Mouse (Mus musculus): ENCODE results near the gene Atat1.

The Atat1 gene

DNA sequence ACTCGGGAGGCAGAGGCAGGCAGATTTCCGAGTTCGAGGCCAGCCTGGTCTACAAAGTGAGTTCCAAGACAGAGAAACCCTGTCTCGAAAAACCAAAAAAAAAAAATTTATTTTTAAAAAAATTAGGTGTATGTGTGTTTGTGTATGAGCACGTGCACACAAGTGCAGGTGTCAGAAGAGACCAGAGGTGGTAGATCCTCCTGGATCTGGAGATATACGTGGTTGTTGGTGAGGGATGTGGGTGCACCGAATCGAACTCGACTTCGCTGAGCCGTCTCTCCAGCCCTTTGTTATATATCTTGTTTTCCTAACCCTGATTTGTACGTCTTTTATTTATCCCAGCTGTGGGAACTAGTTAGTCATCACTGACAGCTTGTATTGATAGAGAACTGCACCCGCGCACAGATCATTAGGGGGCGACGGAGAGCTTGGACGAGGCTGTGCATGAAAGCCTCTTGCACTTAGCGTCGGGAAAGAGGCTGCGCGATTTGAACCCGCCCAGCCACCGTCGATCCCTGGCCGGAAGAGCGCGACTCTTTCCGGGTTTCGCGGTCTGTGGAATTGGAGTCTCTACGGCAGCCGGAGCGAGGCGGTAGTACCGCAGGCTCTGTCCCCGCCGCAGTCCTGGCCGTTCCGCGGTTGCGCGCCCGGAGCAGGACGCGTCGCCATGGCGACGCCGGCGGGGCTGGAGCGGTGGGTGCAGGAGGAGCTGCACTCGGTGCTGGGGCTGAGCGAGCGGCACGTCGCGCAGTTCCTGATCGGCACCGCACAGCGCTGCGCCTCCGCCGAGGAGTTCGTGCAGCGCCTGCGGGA, 30.4 kb downstream of the Atat1 start, which contains the start of gene Dhx16:
Gene Dhx16 (plus strand): TSS at position 575 of the 813 bp plus-strand sequence.
- in situ Hi-C loops (cut with MboI, MseI) = no loop called here

GRCm38 (mm10) chr17:35874721-35875120, 35.2 kb downstream of the Atat1 start:
- in situ Hi-C loops (cut with MboI, MseI) = loop anchor here (5.0 kb wide), 1 partner anchor 37 kb away; the partner anchor contains the start of gene Tubb5

- in situ Hi-C loops (cut with MboI, MseI) = loop anchor here (5.0 kb wide), 1 partner anchor 37 kb away; the partner anchor contains the start of gene Tubb5
Observed at GRCm38 (mm10) chr17:35873774-35874519, 35.9 kb downstream of the Atat1 start.

DNA sequence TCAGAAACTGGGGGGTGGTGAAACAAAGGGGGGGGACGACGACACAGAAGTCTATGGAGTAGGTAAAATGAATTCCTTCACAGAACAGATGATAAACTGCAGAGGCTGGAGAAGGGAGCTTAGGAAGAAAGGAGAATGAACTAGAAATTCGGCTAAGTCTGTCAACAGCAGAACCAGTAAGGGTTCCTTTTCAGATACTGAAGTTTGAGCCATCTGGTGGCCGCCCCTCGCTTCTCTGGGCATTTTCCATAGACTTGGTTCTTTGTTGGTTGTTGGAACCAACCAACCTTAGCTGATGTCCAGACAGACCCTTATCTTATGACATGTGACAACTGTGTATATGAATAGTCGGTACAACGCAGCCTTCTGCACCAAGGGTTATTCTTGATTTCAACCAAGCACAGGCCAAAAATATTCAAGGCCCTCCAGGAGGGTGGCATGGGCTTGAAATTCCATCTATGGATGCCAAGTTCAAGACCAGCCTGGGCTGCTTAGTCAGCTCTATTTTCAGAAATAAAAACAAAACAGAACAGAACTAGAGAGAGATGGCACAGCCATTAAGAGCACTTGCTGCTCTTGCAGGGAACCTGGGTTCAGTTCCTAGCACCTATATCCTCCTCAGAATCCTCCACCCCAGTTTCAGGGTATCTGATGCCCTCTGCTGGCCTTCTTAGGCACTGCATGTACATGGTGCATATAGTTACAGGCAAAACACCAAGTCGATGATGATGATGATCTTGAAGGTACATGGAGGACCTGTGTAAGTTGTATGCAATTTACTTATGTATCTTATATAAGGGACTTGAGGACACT, 38.8 kb downstream of the Atat1 start:
- in situ Hi-C loops (cut with MboI, MseI) = loop anchor here (5.0 kb wide), 1 partner anchor 34 kb away; the partner anchor contains the start of gene Tubb5

- in situ Hi-C loops (cut with MboI, MseI) = loop anchor here (5.0 kb wide), 1 partner anchor 33 kb away; the partner anchor contains the start of gene Tubb5
Observed at GRCm38 (mm10) chr17:35870151-35870883, 39.6 kb downstream of the Atat1 start.

DNA sequence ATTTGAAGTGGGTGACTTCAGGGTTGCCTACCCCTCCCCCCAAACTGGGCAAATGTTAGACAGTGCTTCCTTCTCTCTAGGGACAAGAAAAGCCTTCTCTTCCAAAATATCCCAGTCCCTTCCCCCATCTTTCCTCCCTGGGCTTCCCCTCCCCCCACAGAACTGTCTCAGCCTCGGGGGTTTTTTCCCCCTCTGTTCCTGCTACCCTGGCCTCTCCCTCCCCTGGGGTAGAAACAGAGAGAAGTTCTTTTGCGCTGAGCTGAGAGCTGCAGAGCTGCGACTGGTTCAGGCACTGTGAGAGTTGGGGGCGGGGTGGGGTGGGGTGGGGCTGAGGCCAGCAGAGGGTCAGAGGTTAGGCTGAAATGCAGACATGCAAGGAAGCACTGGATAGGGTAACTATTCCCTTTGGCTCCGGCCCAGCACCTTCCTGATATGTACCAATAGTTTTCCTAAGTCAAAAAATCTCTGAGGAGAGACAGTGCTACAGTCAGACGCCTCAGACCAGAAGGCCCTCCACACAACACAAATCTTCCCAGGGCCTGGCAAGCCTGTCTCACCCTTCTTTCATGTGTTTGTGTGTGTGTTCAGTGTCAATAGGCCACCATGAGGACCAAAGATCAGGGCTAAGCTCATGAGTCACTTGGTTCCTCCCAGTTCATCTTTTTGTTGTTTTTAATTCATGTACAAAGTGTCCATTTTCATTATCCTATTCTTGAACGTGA, 40.4 kb downstream of the Atat1 start:
- in situ Hi-C loops (cut with MboI, MseI) = loop anchor here (5.0 kb wide), 3 partner anchors 32 to 98 kb away; partner anchors contain the start of genes Abcf1 and Tubb5

- in situ Hi-C loops (cut with MboI, MseI) = loop anchor here (5.0 kb wide), 2 partner anchors 38 to 98 kb away; partner anchors contain the start of gene Abcf1
Observed at GRCm38 (mm10) chr17:35868961-35869345, 40.9 kb downstream of the Atat1 start.

GRCm38 (mm10) chr17:35868165-35868820, 41.6 kb downstream of the Atat1 start:
- in situ Hi-C loops (cut with MboI, MseI) = loop anchor here (5.0 kb wide), 2 partner anchors 39 to 99 kb away; partner anchors contain the start of gene Abcf1

DNA sequence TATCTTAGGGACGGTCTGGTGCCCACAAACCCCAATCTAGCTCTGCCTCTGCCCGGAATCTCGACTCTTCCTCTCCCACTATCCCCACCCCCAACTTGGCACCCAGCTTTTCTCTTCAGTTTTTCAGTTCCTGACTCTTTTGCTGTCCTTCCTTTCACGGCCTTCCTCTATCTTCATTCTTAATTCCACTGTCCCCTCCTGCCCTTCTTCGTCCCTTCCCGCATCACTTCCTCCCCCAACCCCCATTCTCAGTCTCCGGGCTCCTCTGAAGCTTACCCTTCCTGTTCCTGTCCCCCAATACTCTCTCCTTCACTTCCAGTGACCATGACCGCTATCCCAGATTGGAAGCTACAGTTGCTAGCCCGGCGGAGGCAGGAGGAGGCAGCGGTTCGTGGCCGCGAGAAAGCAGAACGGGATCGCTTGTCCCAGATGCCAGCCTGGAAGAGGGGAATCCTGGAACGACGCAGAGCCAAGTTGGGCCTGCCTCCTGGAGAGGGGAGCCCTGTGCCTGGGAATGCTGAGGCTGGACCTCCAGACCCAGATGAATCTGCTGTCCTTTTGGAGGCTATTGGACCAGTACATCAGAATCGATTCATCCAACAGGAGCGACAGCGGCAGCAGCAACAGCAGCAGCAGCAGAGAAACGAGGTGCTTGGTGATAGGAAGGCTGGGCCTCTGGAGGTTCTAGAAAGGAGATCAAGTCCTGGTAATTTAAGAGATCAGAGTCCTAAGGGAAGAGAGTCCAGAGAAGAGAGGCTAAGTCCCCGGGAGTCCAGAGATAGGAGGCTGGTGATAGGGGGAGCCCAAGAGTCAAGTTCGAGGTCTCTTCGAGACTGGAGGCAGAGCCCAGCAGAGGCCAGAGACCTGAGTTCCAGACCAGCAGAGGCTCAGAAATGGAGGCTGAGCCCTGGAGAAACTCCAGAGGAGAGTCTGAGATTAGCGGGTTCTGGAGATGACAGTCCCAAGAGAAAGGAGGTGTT, 42.7 kb downstream of the Atat1 start:
- in situ Hi-C loops (cut with MboI, MseI) = loop anchor here (5.0 kb wide), 2 partner anchors 40 to 100 kb away; partner anchors contain the start of gene Abcf1

GRCm38 (mm10) chr17:35866281-35866831, 43.5 kb downstream of the Atat1 start:
- in situ Hi-C loops (cut with MboI, MseI) = loop anchor here (5.0 kb wide), 2 partner anchors 41 to 101 kb away; partner anchors contain the start of gene Abcf1

DNA sequence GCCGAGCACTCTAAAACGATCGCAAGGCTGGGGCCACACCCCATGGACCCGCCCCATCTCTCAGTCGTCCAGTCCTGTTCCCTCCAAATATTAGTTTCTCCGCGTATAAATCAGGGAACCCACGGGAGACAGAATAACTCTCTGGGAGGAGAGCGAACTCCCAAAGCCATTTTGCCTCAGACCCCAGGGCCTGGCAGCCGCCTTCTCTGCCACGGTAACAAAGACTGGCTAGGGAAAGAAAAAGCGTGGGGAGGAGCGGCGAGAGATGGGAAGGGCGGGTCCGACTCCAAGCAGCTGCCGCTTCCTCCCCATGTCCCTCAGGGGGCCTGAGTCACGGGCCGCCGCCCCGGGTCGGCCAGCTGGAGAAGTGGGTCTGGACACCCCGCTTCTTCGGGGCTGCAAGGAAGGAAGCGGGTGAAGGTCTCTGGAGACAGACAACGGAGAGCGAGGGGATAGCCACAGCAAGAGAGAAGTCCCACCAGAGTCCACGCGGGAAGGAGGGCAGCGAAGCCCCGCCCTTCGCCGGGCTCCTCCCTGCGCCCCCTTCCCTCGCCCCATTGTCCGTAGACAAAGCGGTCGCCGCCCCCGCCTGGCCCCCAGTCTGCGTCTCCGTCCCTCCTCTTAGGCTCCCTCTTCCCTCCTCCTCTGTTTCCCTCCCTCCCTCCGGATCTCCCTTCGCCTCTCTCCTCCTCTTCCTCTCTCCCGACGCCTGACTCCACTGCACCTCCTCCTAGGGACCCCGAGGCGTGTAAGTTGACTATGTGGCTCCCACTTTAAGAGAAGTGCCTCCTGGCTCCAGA, 44.2 kb downstream of the Atat1 start, which contains the start of gene Ppp1r18:
Gene Ppp1r18 (plus strand): TSS at position 113 of the 800 bp plus-strand sequence.
- in situ Hi-C loops (cut with MboI, MseI) = loop anchor here (5.0 kb wide), 2 partner anchors 42 to 102 kb away; partner anchors contain the start of gene Abcf1

DNA sequence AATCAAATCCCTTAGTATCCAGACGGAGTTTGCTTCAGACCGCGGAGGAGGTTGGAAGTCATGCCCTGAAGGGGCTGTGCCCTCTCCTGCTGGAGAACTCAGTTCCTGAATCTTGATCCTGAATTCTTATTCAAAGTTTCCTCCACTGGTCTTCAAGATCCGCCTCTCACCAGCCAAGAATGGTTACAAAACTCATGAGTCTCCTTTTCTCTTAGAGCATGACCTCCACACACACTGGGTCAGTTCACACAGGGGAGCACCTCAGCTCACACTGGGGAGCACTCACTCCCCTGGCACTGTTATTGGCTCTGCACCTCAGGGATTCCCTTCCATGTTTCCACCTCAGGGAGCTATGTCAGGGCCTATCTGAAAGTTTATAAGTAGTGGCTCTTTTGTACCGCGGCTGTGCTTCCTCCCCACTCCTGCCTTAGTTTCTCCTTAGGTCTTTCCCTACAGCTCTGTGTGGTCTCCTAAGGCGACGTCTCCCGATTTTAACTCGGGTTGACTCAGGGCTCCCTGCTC, 45.0 kb downstream of the Atat1 start:
- in situ Hi-C loops (cut with MboI, MseI) = loop anchor here (5.0 kb wide), 2 partner anchors 42 to 102 kb away; partner anchors contain the start of gene Abcf1

DNA sequence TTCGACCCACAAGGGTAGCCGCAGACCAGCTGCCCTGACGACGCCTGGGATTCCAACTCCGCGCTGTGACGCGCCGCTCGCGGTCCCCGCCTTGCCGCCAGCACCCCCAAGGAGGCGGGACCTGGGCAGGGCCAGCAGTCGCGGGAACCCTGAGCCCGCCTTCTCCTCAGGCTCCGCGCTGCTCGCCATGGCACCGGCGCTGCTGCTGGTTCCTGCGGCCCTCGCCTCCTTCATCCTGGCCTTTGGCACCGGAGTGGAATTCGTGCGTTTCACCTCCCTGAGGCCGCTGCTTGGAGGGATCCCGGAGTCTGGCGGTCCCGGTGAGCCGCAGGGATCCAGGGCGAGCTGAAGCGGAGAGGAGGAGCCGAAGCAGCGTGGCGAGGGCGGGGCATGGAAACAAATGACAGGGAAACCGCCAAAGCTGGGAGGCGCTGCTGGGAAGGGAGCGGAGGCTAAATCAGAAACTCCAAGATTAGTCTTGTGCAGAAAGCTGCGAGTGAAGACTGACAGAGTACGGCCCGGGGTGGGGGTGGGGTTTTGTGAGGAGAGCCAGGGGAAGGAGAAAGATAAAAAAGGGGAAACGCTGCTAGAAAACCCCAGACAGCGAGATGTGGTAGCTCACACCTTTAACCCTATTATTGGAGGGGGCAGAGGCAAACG, 48.5 kb downstream of the Atat1 start, which contains the start of gene Nrm:
Gene Nrm (plus strand): TSS at position 121 of the 660 bp plus-strand sequence.
- in situ Hi-C loops (cut with MboI, MseI) = no loop called here

DNA sequence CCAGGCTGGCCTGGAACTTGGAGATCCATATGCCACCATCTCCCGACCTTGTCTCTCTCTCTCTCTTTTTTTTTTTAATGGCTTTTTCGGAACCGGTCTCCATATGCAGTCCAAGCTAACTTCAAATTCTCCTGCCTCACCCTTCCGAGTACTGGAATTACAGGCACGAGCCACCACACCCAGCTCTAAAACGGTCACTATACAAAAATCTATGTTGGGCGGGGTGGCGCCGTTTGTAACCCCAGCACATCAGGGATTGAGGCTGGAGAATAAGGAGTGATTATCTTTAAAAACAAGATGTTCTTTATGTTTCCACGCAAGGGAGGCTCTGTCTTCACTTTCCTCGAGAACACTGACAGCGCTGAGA, 49.1 kb downstream of the Atat1 start:
- in situ Hi-C loops (cut with MboI, MseI) = no loop called here

- in situ Hi-C loops (cut with MboI, MseI) = no loop called here
Observed at GRCm38 (mm10) chr17:35859835-35860234, 50.0 kb downstream of the Atat1 start.

GRCm38 (mm10) chr17:35859371-35859770, 50.5 kb downstream of the Atat1 start:
- in situ Hi-C loops (cut with MboI, MseI) = no loop called here
